Mouse (Mus musculus): ENCODE results near the gene Elf5.

Gene Elf5

DNA sequence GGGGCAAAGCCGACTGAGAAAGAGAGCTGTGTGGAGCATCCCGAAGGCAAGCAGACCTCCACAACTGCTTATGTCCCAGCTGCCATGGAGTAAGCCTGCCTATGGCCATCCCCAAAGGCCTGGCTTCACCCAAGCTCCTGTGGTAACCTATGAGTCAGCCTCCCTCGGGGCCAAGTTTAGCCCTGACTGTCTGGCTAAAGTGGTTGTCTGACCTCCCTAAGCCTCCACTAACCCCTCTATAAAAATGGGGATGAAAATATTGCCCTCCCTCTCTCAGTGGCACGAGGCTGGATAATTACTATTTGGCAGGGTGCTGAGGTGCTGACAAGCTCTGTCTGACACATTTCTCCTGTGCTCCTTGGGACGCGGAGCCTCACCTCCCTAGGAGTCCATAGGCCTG lies at the start of gene Elf5:
Gene Elf5 (plus strand): TSS at position 341 of the 400 bp plus-strand sequence.
- no peak for DNase-seq (ENCODE audit: low read depth)

- DNase-seq (ENCODE audit: low read depth) = no peak
These were observed 38.9 kb upstream of the Elf5 start for GRCm38 (mm10) chr2:103372541-103372940.

DNA sequence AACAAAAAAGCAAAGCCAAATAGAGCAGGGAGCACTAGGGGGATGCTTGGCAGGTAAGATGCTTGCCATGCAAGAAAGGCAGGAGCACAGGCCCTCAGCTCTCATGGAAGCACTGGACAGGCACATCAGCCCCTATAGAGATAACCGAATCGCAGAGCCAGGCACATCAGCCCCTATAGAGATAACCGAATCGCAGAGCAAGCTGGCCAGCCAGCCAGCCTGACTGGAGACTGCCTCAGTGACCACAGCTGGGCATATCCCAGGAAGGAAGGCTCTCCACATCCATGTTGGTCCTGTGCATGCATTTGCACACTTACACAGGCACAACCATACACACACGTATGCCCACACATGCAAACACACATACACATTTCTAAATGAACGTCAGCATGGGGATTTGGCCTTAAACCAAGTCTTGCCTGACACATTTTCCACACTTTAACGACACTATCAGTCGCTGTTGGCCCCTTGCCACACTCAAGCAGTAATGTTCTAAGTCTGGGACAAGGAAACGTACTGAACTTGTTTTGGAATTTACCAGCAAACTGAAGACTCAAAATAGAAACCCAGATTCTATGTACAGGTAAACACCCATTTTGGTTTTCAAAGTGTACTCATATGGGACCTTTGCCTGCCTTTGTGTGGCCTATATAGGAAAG lies 31.9 kb upstream of the Elf5 start:
- no peak for DNase-seq (ENCODE audit: low read depth)

DNA sequence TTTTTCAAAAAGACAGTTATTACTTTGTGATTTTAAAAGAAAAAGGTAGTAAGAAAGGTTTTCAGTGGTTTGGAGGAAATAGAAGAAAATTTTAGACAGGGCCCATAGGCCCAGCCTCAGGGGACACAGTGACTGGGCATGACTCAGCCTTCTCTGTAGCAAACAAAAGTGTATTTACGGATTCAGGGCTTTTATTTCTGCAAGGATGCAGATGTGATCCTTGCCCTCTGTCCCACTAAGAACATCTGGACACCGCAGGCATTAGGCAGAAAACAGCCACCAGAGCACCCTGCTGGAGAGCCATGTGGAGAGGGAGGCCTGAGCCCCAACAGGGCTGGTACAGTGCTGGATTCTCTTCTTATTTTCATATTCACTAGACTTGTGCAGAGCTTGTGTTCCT lies 29.3 kb upstream of the Elf5 start:
- DNase-seq (ENCODE audit: low read depth) = no peak

DNA sequence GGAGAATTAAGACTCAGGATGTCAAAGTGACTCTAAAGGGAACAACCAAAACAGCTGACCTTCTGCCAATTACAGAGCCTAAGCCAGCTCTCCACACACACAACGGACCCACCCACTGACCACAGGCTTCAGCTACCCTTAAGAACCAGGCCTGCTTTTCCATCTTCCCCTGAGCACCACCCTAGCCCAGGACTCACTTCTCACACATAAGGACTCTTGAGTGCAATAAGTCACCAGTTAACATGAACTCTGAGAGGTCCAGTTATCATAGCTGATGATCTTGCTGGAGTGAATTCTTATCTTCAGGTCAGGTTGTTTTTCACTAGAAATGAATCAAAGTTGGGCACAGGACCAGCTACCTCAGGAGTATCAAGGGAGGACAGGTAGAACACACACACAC lies 23.6 kb upstream of the Elf5 start:
- DNase-seq (ENCODE audit: low read depth) = no peak

DNA sequence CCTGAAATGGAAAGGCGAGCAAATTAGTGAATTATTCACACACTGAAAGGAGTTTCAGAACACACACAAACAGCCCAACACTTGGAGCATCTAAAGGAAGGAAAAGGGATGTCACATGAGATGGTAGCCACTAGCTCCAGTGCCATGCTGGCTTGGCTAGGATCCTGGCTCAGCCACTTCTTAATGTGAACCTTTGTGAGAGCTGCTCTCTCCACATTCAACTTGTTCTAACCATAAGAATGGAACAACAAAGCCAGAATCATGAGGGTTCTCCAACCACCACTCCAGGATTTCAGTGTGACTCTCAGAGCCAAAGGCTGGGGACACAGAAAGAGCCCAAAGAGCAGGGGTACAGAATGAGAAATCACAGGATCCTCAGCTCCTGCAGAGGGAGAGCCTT lies 23.2 kb upstream of the Elf5 start:
- no peak for DNase-seq (ENCODE audit: low read depth)

GRCm38 (mm10) chr2:103390086-103390988 lies 21.2 kb upstream of the Elf5 start:
- DNase-seq (ENCODE audit: low read depth) = no peak

- DNase-seq (ENCODE audit: low read depth) = no peak
These were observed 19.9 kb upstream of the Elf5 start for GRCm38 (mm10) chr2:103391626-103392025.

DNA sequence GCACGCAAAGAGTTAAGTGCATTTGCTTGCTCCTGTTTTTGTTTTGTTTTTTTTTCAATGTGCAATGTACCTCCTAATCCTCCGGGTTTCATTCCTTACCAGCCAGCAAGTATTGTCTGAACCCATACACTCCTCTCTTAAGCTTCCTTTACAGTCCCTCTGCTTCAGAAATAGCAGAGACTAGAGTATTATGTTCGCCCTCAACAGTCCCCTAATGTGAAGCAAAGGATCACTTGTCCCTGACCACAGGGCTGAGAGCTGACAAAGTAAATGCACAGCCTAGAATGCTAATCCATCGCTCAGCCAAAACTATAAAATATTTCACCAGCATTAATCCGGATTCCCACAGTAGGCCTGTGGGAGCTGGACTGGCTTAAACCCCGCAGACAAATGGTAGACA lies 13.4 kb upstream of the Elf5 start:
- no peak for DNase-seq (ENCODE audit: low read depth)

DNA sequence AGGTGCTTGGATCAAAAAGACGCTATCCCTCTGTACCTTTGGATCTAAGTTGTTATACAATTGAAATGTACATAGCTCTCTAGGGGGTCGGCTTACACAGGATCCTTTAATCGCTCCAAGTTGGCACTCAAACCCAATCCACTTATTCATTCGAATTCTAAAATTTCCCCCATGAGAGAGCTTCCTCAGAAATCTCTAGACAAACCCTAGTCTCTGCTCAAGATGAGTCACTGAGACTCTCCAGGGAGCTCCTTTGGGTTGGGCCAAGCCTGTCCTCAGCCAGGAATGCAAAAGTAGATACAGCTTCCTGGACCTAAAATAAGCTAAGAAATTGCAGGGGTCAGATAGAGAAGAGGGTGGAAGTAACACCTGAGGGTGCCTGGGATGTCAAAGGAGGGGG lies 10.8 kb upstream of the Elf5 start:
- no peak for DNase-seq (ENCODE audit: low read depth)

- no peak for DNase-seq (ENCODE audit: low read depth)
These were observed 5.2 kb upstream of the Elf5 start for GRCm38 (mm10) chr2:103406239-103406638.

DNA sequence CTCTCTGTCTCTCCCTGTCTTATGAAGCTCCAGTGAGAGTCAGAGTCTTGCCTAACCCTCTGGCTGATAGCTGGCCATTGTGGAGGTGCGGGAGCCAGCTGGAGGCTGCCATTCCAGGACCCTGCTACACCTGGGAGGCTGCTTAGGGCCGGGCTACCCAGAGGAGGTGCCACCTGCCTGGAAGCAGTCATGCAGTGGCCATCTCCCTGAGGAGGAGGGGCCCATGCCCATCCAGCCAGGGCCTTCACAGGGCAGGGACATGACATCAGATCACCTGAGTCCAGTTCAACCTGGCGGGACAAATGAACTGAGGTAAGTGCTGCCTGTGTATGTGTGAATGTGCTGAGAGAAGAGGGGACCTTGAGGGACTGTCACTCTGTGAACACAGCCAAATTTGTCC lies 328 bp downstream of the Elf5 start:
- DNase-seq (ENCODE audit: low read depth) = no peak

- DNase-seq (ENCODE audit: low read depth) = no peak
These were observed 1.9 kb downstream of the Elf5 start for GRCm38 (mm10) chr2:103413381-103413780.

- no peak for DNase-seq (ENCODE audit: low read depth)
These were observed 4.3 kb downstream of the Elf5 start for GRCm38 (mm10) chr2:103415774-103416173.

DNA sequence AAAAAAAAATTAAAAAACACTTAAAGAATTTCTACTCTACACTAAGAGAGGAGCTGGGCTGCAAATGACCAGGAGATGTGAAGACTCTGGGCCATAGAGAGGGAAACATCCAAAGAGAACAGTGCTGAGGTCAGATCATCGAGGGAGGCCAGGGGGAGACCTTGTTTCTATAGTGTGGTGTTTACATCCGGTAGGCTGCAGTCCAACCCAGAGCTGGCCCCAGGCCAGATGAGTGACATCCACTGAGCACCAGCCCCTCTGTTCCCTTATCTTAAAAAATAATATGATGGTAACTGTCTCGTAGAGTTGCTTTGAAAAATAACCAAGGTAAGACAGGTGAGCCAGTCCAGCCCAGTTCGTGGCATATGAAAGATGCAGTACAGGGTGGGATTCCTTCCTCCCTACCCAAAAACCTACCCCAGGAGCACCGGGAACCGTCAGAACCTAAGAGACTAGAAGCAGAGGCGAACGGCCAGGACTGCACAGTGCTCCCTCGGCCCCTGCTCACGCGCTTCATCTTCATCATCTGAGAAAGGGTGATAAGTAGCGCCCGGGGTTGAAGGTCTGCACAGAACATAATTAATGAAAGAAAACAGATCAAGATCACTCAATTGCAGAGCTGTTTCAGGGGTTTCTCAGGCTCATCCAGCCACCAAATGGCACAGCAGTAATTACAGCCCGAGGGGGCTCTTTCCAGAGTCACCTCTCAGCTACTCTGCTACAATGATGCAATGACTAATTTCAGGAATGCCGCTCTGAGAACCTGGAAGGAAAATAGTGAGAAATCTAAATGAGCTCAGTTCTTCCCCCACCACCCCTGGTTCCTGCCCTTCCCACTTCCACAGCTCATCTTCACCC lies 9.4 kb downstream of the Elf5 start:
- DNase-seq (ENCODE audit: low read depth) = no peak

DNA sequence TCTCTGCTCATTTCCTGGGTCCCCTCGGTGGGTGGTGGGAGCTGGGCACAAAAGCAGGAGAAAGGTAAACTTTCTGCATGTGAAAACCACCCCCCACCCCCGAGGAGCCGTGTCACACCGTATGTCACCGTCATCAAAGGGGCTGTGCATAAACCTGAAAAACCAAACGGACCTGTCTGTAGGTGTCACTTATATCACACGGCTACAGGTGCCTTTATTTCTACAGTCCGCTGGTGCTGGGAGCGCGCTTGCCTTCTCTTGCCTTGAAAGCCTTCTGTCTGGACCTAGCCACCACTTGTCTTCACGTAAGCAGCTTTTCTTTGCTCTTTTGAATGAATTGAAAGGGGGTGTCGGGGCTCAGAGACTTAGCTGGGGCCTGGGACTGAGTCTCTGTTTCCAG lies 12.4 kb downstream of the Elf5 start:
- DNase-seq (ENCODE audit: low read depth) = no peak

DNA sequence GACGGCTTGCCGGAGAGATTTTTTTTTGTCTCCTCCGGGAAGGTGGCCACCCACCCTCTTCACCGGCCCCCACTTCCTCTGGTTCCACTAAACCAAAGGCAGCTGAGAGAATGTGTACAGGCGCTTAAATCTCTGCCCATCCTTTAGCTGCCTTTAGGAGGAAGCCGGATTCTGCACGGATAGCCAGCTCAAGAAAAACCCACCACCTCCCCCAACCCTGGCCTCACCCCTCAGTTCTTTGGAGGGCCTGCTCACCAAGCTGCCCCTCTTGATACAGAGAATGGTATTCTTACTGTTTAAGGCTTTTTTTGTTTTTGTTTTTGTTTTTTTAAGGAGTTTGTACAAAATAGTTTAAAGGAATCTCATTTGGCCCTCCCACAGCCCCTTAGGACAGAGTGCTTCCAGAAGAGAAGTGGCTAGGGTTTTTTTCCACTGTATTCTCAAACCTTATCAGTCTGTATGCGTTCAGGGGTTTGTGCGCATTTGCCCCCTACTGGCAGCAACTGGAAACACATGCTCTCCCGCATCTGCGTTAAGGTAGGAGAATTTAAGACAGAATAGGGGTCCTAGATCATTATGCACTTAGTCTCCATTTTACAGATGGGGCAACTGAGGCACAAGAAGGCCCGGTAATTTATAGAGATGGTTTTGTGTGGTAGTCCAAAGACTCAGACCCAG lies 13.0 kb downstream of the Elf5 start:
- DNase-seq (ENCODE audit: low read depth) = peak; percentile 61

GRCm38 (mm10) chr2:103425456-103426063 lies 14.1 kb downstream of the Elf5 start:
- no peak for DNase-seq (ENCODE audit: low read depth)

DNA sequence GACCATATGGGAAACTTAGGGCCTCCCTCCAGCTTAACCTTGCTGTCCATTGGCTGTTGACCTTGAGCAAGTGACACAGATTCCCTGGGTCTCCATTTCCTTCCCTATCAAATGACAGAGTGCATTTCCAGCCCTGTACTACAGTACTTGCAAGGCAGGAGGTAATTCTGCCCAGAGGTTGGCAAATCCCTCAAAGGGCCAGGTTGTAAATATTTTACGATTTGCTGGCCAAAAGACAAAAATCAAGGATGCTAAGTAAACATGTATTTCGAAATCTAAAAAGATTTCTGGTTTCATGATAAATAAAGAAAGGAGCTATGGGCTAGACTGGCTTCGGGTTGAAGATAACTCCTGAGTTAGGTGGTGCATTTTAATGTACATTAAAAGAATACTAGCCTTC lies 16.9 kb downstream of the Elf5 start:
- no peak for DNase-seq (ENCODE audit: low read depth)

- DNase-seq (ENCODE audit: low read depth) = no peak
These were observed 19.2 kb downstream of the Elf5 start for GRCm38 (mm10) chr2:103430712-103431111.

GRCm38 (mm10) chr2:103432695-103433275 lies 21.3 kb downstream of the Elf5 start:
- no peak for DNase-seq (ENCODE audit: low read depth)
